Mouse (Mus musculus) kidney, adult 2 months (tissue): ENCODE measurements around the gene Mecom.

Experiments
- CTCF ChIP-seq: fragments of 200-500 bp; conservative IDR thresholded peaks from 2 replicates; pipeline ENCODE4 v1.5.1; 2011; ENCODE audit warnings: low read depth, mild to moderate bottlenecking, control low read depth, low read length, moderate library complexity, mixed read lengths; ENCODE audit not compliant: insufficient read depth, insufficient read length
- POLR2A ChIP-seq: fragments of 200-500 bp; IDR thresholded peaks from one replicate; pipeline ENCODE4 v1.6.1; 2011; ENCODE audit warnings: low read depth, low read length, control low read depth

GRCm38 (mm10) chr3:30306080-30306479 lies 241.7 kb downstream of the Mecom start:
- TF ChIP-seq POLR2A, result no peak
- TF ChIP-seq CTCF, result no peak
